Mouse (Mus musculus) gonadal fat pad, adult 2 months (tissue): Measurements from ENCODE around the gene Dctn3. TPM values are rescaled to one million over a fixed set of nuclear protein-coding genes. Genes with fewer than 3 reads are reported as not detected.

ENCODE experiments used
- DNase-seq: peaks from one replicate; pipeline ENCODE4 v3.0.0-alpha.2; 2012; ENCODE audit warnings: low read depth
- polyA plus RNA-seq: library from polyadenylated mRNA; depleted of rRNA; stranded (reverse); fragments of >200 nt; gene quantifications from 2 replicates; pipeline ENCODE4 v1.2.3, GENCODE M21; 2012; rRNA removed

Dctn3 gene
- polyA plus RNA-seq, 1 experiment: 98.9 TPM

- DNase-seq: no peak
Measured at GRCm38 (mm10) chr4:41671963-41672480, 50.9 kb downstream of the Dctn3 start.

- DNase-seq: no peak
Measured at GRCm38 (mm10) chr4:41671500-41671899, 51.5 kb downstream of the Dctn3 start.

- no peak for DNase-seq
Measured at GRCm38 (mm10) chr4:41670836-41671235, 52.1 kb downstream of the Dctn3 start.

- DNase-seq: no peak
Measured at GRCm38 (mm10) chr4:41666646-41667045, 56.3 kb downstream of the Dctn3 start.

GRCm38 (mm10) chr4:41665009-41665675 is 57.8 kb downstream of the Dctn3 start:
- DNase-seq: no peak

Other genes with a start within 250 kb of the Dctn3 start
- gene AI464131, start 220.1 kb downstream of the Dctn3 start, polyA plus RNA-seq: 16.2 and 17.2 TPM in 2 replicates
- gene 1110017D15Rik, start 205.8 kb downstream of the Dctn3 start, polyA plus RNA-seq: 5.6 and 11.1 TPM in 2 replicates
- gene Fam219a, start 153.6 kb downstream of the Dctn3 start, polyA plus RNA-seq: 16.5 and 22.6 TPM in 2 replicates
- gene Dnaic1, start 153.4 kb downstream of the Dctn3 start, polyA plus RNA-seq: 1.5 and 1.6 TPM in 2 replicates
- 13.0 and 17.2 TPM in 2 replicates for gene Enho, start 82.8 kb downstream of the Dctn3 start, polyA plus RNA-seq
- gene Cntfr, start 26.1 kb downstream of the Dctn3 start, polyA plus RNA-seq: 10.7 and 12.1 TPM in 2 replicates
- 67.3 and 81.0 TPM in 2 replicates for gene Il11ra1, start 23.2 kb downstream of the Dctn3 start, polyA plus RNA-seq
- 32.6 and 36.2 TPM in 2 replicates for gene Rpp25l, start 9.6 kb downstream of the Dctn3 start, polyA plus RNA-seq
- gene Arid3c, start 8.0 kb upstream of the Dctn3 start, polyA plus RNA-seq: not detected in 2 replicates
- 55.6 and 64.3 TPM in 2 replicates for gene Galt, start 32.1 kb upstream of the Dctn3 start, polyA plus RNA-seq
- 147 and 200 TPM in 2 replicates for gene Sigmar1, start 33.0 kb upstream of the Dctn3 start, polyA plus RNA-seq
- 38.8 and 48.3 TPM in 2 replicates for gene Ccl27a, start 51.1 kb upstream of the Dctn3 start, polyA plus RNA-seq
- gene Gm21541, start 180.4 kb upstream of the Dctn3 start, polyA plus RNA-seq: 15.9 and 18.7 TPM in 2 replicates
- gene Gm20878, start 218.4 kb upstream of the Dctn3 start, polyA plus RNA-seq: 1.6 and 3.8 TPM in 2 replicates
- 0.10 and 0.20 TPM in 2 replicates for gene Fam205a4, start 242.9 kb upstream of the Dctn3 start, polyA plus RNA-seq